Mouse (Mus musculus): ENCODE results near the gene St6galnac3. TPM values are rescaled to one million over a fixed set of nuclear protein-coding genes. Genes with fewer than 3 reads are reported as not detected.

Gene St6galnac3
- polyA plus RNA-seq, 1 experiment from 2014 or later, result 10.5 TPM

DNA sequence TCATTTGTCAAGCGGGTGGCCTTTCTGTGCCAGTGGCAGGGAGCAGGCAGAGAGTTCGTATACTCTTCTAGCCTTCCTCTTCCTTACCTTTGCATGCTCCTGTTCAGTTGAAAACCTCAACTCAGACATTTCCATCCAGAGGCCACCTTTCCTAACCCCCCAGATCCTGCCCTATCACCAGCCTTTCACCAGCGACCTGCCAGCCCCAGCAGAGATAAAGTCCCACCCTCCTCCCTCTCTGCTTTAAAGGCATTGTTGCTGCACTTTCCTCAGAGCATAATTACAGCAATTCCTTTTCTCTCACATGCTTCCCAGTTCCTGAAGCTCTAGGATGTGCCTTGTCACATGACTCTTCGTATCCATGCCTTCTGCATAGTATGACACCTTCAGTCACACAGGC is 215.3 kb downstream of the St6galnac3 start:
- H3K36me3 ChIP-seq (ENCODE audit: control insufficient read depth, insufficient read depth), result no peaks in the 10 kb centered on the region
- H3K27ac ChIP-seq (ENCODE audit: low read length), result no peak overlapping the region

GRCm38 (mm10) chr3:153509029-153509428 is 215.9 kb downstream of the St6galnac3 start:
- no peak overlapping the region for H3K27ac ChIP-seq (ENCODE audit: low read length)
- H3K9ac ChIP-seq (ENCODE audit: low read depth, low read length), result no peak overlapping the region
- no peak overlapping the region for H3K4me2 ChIP-seq (ENCODE audit: low read depth, low read length)
- no peaks in the 10 kb centered on the region for H3K4me1 ChIP-seq (ENCODE audit: control insufficient read depth, low read depth, low read length)
- no peaks in the 10 kb centered on the region for H3K9me3 ChIP-seq (replicated peaks; ENCODE audit: control insufficient read depth, low read length)
- 77% methylated on average over 3 of the region's 3 CpGs for WGBS (ENCODE audit: insufficient replicate concordance)
- no peaks in the 10 kb centered on the region for H3K27me3 ChIP-seq (ENCODE audit: control insufficient read depth, insufficient read depth, low read depth, low read length)
- H3K36me3 ChIP-seq (ENCODE audit: control insufficient read depth, insufficient read depth), result no peaks in the 10 kb centered on the region
- H3K4me3 ChIP-seq (ENCODE audit: low read depth, low read length), result no peak overlapping the region
- no peak for ATAC-seq (ENCODE audit: low read depth)

More for the DNA sequence above, 215.3 kb downstream of the St6galnac3 start:
- Histone ChIP-seq H3K27me3 (ENCODE audit: control insufficient read depth, insufficient read depth, low read depth, low read length) (no peaks in the 10 kb centered on the region), H3K9ac (ENCODE audit: low read depth, low read length) (no peak overlapping the region), H3K4me3 (ENCODE audit: low read depth, low read length) (no peak overlapping the region), H3K4me2 (ENCODE audit: low read depth, low read length) (no peak overlapping the region), H3K4me1 (ENCODE audit: control insufficient read depth, low read depth, low read length) (no peaks in the 10 kb centered on the region), H3K9me3 (replicated peaks; ENCODE audit: control insufficient read depth, low read length) (no peaks in the 10 kb centered on the region)
- WGBS (ENCODE audit: insufficient replicate concordance), result 57% methylated on average over 4 of the region's 4 CpGs
- no peak for ATAC-seq (ENCODE audit: low read depth)

DNA sequence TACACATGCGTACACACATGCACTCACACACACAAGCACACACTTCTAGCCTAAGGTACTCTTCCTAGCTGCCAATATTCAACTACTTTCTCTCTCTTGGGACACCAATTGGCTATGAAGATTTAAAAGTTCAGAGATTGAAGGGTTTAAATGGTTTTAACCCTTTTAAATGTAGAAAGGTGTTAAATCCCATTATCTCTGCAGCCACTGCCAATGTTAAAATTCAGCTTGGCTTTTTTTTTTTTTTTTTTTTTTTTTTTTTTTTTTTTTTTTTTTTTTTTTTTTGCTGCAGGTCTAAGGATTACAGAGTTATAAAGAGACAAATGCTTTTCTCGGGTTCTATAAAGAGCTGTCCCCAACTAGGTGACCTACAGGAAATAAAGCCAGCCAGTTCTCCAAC is 216.4 kb downstream of the St6galnac3 start:
- Histone ChIP-seq H3K9me3 (replicated peaks; ENCODE audit: control insufficient read depth, low read length) (no peaks in the 10 kb centered on the region), H3K36me3 (ENCODE audit: control insufficient read depth, insufficient read depth) (no peaks in the 10 kb centered on the region), H3K27me3 (ENCODE audit: control insufficient read depth, insufficient read depth, low read depth, low read length) (no peaks in the 10 kb centered on the region), H3K4me3 (ENCODE audit: low read depth, low read length) (no peak overlapping the region), H3K4me2 (ENCODE audit: low read depth, low read length) (no peak overlapping the region), H3K4me1 (ENCODE audit: control insufficient read depth, low read depth, low read length) (no peaks in the 10 kb centered on the region), H3K9ac (ENCODE audit: low read depth, low read length) (no peak overlapping the region), H3K27ac (ENCODE audit: low read length) (no peak overlapping the region)
- ATAC-seq (ENCODE audit: low read depth), result no peak
- WGBS (ENCODE audit: insufficient replicate concordance), result 78% methylated on average over 2 of the region's 2 CpGs

DNA sequence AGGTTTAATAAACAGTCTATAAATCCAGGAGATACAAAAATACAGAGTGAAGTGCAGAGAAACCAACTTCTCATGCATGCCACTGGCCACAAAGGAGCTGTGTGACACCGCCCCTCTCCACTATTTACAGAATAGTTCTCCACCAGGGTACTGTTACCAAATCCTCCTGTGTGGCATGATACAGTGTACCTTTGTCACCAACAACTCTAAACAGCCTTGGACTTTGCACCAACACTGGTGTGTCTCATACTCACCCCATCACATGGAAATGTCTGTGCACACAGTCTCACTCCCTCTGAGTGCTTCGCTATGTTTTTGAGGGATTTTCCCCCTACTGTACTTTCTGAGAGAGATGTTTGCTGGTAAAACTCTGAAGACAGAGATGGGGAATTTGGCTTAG is 217.4 kb downstream of the St6galnac3 start:
- Histone ChIP-seq H3K36me3 (ENCODE audit: control insufficient read depth, insufficient read depth) (no peaks in the 10 kb centered on the region), H3K4me2 (ENCODE audit: low read depth, low read length) (no peak overlapping the region), H3K9me3 (replicated peaks; ENCODE audit: control insufficient read depth, low read length) (no peaks in the 10 kb centered on the region), H3K27me3 (ENCODE audit: control insufficient read depth, insufficient read depth, low read depth, low read length) (no peaks in the 10 kb centered on the region), H3K4me1 (ENCODE audit: control insufficient read depth, low read depth, low read length) (no peaks in the 10 kb centered on the region), H3K4me3 (ENCODE audit: low read depth, low read length) (no peak overlapping the region), H3K9ac (ENCODE audit: low read depth, low read length) (no peak overlapping the region), H3K27ac (ENCODE audit: low read length) (no peak overlapping the region)
- ATAC-seq (ENCODE audit: low read depth), result peak; percentile 55; the same call in 1 of the 2 replicates
- WGBS (ENCODE audit: insufficient replicate concordance), result 80% methylated on average over 2 of the region's 2 CpGs

DNA sequence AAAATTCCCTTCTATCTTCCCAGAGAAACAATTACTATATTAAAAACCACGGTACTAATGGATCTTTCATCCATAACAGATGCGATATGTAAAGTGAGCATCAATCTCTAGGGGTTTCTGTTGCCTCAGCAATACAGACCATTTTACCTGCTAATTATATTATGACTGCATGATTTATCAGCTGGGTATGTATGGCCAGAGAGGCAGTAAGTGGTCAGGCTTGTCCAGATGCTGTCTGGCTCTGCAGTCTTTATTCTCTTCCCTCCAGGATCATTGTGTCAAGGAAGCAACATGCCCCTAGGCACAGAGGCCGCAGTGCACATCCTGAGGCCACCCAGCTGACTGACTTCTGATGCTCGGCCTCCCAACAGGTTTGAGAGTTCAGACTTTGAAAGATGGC is 222.5 kb downstream of the St6galnac3 start:
- no peak overlapping the region for H3K9ac ChIP-seq (ENCODE audit: low read depth, low read length)
- H3K27ac ChIP-seq (ENCODE audit: low read length), result no peak overlapping the region
- no peaks in the 10 kb centered on the region for H3K4me1 ChIP-seq (ENCODE audit: control insufficient read depth, low read depth, low read length)
- no peaks in the 10 kb centered on the region for H3K27me3 ChIP-seq (ENCODE audit: control insufficient read depth, insufficient read depth, low read depth, low read length)
- H3K9me3 ChIP-seq (replicated peaks; ENCODE audit: control insufficient read depth, low read length), result no peaks in the 10 kb centered on the region
- H3K4me2 ChIP-seq (ENCODE audit: low read depth, low read length), result no peak overlapping the region
- WGBS (ENCODE audit: insufficient replicate concordance), result 80% methylated on average over 4 of the region's 4 CpGs
- ATAC-seq (ENCODE audit: low read depth), result no peak
- H3K36me3 ChIP-seq (ENCODE audit: control insufficient read depth, insufficient read depth), result no peaks in the 10 kb centered on the region
- H3K4me3 ChIP-seq (ENCODE audit: low read depth, low read length), result no peak overlapping the region

GRCm38 (mm10) chr3:153501333-153501877 is 223.6 kb downstream of the St6galnac3 start:
- 49% methylated on average over 3 of the region's 3 CpGs for WGBS (ENCODE audit: insufficient replicate concordance)
- Histone ChIP-seq H3K27ac (ENCODE audit: low read length) (no peak overlapping the region), H3K4me2 (ENCODE audit: low read depth, low read length) (no peak overlapping the region), H3K4me3 (ENCODE audit: low read depth, low read length) (no peak overlapping the region), H3K4me1 (ENCODE audit: control insufficient read depth, low read depth, low read length) (no peaks in the 10 kb centered on the region), H3K36me3 (ENCODE audit: control insufficient read depth, insufficient read depth) (no peaks in the 10 kb centered on the region), H3K9me3 (replicated peaks; ENCODE audit: control insufficient read depth, low read length) (no peaks in the 10 kb centered on the region), H3K9ac (ENCODE audit: low read depth, low read length) (no peak overlapping the region), H3K27me3 (ENCODE audit: control insufficient read depth, insufficient read depth, low read depth, low read length) (no peaks in the 10 kb centered on the region)
- no peak for ATAC-seq (ENCODE audit: low read depth)

GRCm38 (mm10) chr3:153492986-153493385 is 232.0 kb downstream of the St6galnac3 start:
- ATAC-seq (ENCODE audit: low read depth), result no peak
- Histone ChIP-seq H3K27me3 (ENCODE audit: control insufficient read depth, insufficient read depth, low read depth, low read length) (no peaks in the 10 kb centered on the region), H3K36me3 (ENCODE audit: control insufficient read depth, insufficient read depth) (no peaks in the 10 kb centered on the region), H3K27ac (ENCODE audit: low read length) (no peak overlapping the region), H3K9ac (ENCODE audit: low read depth, low read length) (no peak overlapping the region), H3K4me2 (ENCODE audit: low read depth, low read length) (no peak overlapping the region), H3K4me3 (ENCODE audit: low read depth, low read length) (no peak overlapping the region), H3K9me3 (replicated peaks; ENCODE audit: control insufficient read depth, low read length) (no peaks in the 10 kb centered on the region), H3K4me1 (ENCODE audit: control insufficient read depth, low read depth, low read length) (no peaks in the 10 kb centered on the region)
- whole genome bisulfite sequencing (ENCODE audit: insufficient replicate concordance), result 75% methylated on average over 1 of the region's 1 CpGs

GRCm38 (mm10) chr3:153489718-153490117 is 235.3 kb downstream of the St6galnac3 start:
- 82% methylated on average over 9 of the region's 9 CpGs for WGBS (ENCODE audit: insufficient replicate concordance)
- no peak for ATAC-seq (ENCODE audit: low read depth)

DNA sequence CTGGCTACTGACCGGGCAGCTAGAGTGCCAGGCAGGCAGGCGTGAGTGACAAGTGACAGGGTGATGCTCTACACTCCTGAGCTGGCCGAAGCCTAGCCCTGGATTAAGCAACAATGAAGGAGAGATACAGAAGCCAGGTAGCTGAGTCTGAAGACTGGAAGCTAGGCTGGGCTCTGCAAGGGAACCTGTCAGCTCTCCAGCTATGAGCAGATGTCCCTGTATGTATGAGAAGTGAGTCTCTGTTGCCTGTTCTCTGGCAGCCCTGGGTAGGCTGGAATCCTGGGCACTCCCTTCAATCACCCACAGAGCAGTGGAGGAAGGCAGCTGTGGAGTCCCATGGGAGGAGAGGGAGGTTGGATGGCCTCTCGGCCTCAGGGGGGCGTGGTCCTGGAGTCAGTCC is 236.0 kb downstream of the St6galnac3 start:
- Histone ChIP-seq H3K27ac (ENCODE audit: low read length) (no peak overlapping the region), H3K36me3 (ENCODE audit: control insufficient read depth, insufficient read depth) (no peaks in the 10 kb centered on the region), H3K4me2 (ENCODE audit: low read depth, low read length) (no peak overlapping the region), H3K27me3 (ENCODE audit: control insufficient read depth, insufficient read depth, low read depth, low read length) (no peaks in the 10 kb centered on the region), H3K9me3 (replicated peaks; ENCODE audit: control insufficient read depth, low read length) (no peaks in the 10 kb centered on the region), H3K4me3 (ENCODE audit: low read depth, low read length) (no peak overlapping the region), H3K4me1 (ENCODE audit: control insufficient read depth, low read depth, low read length) (no peaks in the 10 kb centered on the region), H3K9ac (ENCODE audit: low read depth, low read length) (no peak overlapping the region)
- 72% methylated on average over 5 of the region's 5 CpGs for WGBS (ENCODE audit: insufficient replicate concordance)
- no peak for ATAC-seq (ENCODE audit: low read depth)

More at GRCm38 (mm10) chr3:153489718-153490117, 235.3 kb downstream of the St6galnac3 start:
- Histone ChIP-seq H3K9ac (ENCODE audit: low read depth, low read length) (no peak overlapping the region), H3K4me2 (ENCODE audit: low read depth, low read length) (no peak overlapping the region), H3K4me3 (ENCODE audit: low read depth, low read length) (no peak overlapping the region), H3K36me3 (ENCODE audit: control insufficient read depth, insufficient read depth) (no peaks in the 10 kb centered on the region), H3K9me3 (replicated peaks; ENCODE audit: control insufficient read depth, low read length) (no peaks in the 10 kb centered on the region), H3K27ac (ENCODE audit: low read length) (no peak overlapping the region), H3K27me3 (ENCODE audit: control insufficient read depth, insufficient read depth, low read depth, low read length) (no peaks in the 10 kb centered on the region), H3K4me1 (ENCODE audit: control insufficient read depth, low read depth, low read length) (no peaks in the 10 kb centered on the region)
